Mouse (Mus musculus) lung, postnatal 0 days (tissue): ENCODE results near the gene Ccdc39. TPM values are rescaled to one million over a fixed set of nuclear protein-coding genes. Genes with fewer than 3 reads are reported as not detected.

Experiments used
- ATAC-seq: fragments of 200-750 bp; cut with Nextera tagmentation; 2 replicates; pipeline ENCODE4 v1.8.0; 2017; ENCODE audit warnings: moderate library complexity
- DNase-seq: peaks from one replicate; pipeline ENCODE4 v3.0.0-alpha.2; 2016; ENCODE audit warnings: low spot score
- H3K27ac ChIP-seq: fragments of 300-500 bp; sonication (generic); 2 replicates; pipeline ENCODE4 v1.5.1; 2014; ENCODE audit warnings: antibody characterized with exemption, mild to moderate bottlenecking, low read length, mixed read lengths
- H3K27me3 ChIP-seq: fragments of 300-500 bp; sonication (generic); replicated peaks from 2 replicates; pipeline ENCODE4 v1.6.1; 2014; ENCODE audit warnings: low read length, mixed read lengths; ENCODE audit not compliant: insufficient read depth
- H3K36me3 ChIP-seq: fragments of 300-500 bp; sonication (generic); 2 replicates; pipeline ENCODE4 v1.6.1; 2014; ENCODE audit warnings: low read length, mixed read lengths; ENCODE audit not compliant: insufficient read depth
- H3K4me1 ChIP-seq: fragments of 300-500 bp; sonication (generic); 2 replicates; pipeline ENCODE4 v1.6.1; 2014; ENCODE audit warnings: antibody characterized with exemption, low read depth, low read length, mixed read lengths; ENCODE audit not compliant: insufficient read depth
- H3K4me2 ChIP-seq: fragments of 300-500 bp; sonication (generic); replicated peaks from 2 replicates; pipeline ENCODE4 v1.6.1; 2014; ENCODE audit warnings: low read depth, mild to moderate bottlenecking, low read length, moderate library complexity, mixed read lengths
- H3K4me3 ChIP-seq: fragments of 300-500 bp; sonication (generic); 2 replicates; pipeline ENCODE4 v1.5.1; 2014; ENCODE audit warnings: low read depth, low read length
- H3K9ac ChIP-seq: fragments of 300-500 bp; sonication (generic); replicated peaks from 2 replicates; pipeline ENCODE4 v1.6.1; 2014; ENCODE audit warnings: low read depth, mild to moderate bottlenecking
- H3K9me3 ChIP-seq: fragments of 300-500 bp; sonication (generic); 2 replicates; pipeline ENCODE4 v1.6.1; 2016; ENCODE audit warnings: low read length, mixed read lengths
- CTCF ChIP-seq: IDR thresholded peaks from 2 replicates; pipeline ENCODE4 v1.5.1; 2016; ENCODE audit warnings: antibody characterized with exemption, mild to moderate bottlenecking
- EP300 ChIP-seq: IDR thresholded peaks from 2 replicates; pipeline ENCODE4 v1.6.1; 2016; ENCODE audit warnings: antibody characterized with exemption, mild to moderate bottlenecking, control low read depth
- WGBS: fragments of 180-500 bp; shearing (Covaris S2); extraction: QIAGEN DNeasy Blood & Tissue Kit; methylation state at CpG from one replicate; pipeline ENCODE4 v1.1.7; 2014; 5-methylcytosine and 5-hydroxymethylcytosine counted together
- polyA plus RNA-seq: library from polyadenylated mRNA; unstranded; fragments of >200 nt; fragmentation: Nextera tagmentation; extraction: Ambion mirVana; gene quantifications from 2 replicates; pipeline ENCODE4 v1.2.1, GENCODE M21; 2015

Ccdc39 gene
- polyA plus RNA-seq, 1 experiment from 2014 or later = 6.4 TPM

DNA sequence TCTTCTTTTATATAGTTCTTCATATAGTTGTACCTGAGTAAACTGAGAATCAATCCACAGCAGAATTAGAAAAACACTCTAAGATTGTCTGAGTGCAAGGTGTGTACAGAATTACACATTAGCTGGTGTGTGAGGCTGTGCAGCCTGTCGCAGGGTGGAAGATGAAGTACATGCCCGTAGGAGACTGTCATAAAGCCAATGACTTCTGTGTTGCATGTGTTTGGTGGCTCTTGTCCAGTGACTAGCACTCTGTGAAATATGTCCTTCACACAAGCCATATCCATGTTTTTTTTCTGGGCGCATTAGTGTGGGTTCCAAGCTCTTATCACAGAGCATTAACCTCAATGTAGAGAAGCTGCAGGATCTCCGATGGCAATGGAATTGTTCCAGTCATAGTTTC lies 6.7 kb upstream of the Ccdc39 start:
- no peak overlapping the region for H3K9ac ChIP-seq
- no peaks in the 10 kb centered on the region for H3K36me3 ChIP-seq
- no peak overlapping the region for H3K4me3 ChIP-seq
- no peaks in the 10 kb centered on the region for H3K4me1 ChIP-seq
- TF ChIP-seq EP300 (no peak), CTCF (no peak)
- ATAC-seq (no peak), DNase-seq (no peak)
- H3K9me3 ChIP-seq = no peaks in the 10 kb centered on the region
- no peak overlapping the region for H3K4me2 ChIP-seq
- no peak overlapping the region for H3K27ac ChIP-seq
- 83% methylated on average over 4 of the region's 4 CpGs for WGBS
- H3K27me3 ChIP-seq = no peaks in the 10 kb centered on the region

DNA sequence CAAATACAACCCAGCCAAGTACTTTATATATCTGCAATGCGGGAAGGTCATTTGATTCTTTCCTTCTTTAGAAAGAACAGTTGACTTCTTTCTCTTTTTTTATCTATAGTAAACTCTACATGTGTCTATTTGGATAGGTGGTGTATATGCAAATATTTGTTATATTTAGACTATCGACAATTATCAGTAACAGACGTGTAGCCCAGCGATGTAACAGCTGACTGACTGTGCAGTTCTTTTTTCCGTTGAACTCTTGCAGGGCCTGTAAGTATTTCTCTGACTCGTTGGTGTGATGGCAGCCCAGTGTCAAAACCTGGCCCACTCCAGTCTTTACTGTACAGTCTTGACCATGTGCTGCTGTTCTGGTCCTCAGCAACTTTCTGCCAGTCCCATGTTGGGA lies 2.5 kb upstream of the Ccdc39 start:
- no peak overlapping the region for H3K4me3 ChIP-seq
- no peak for DNase-seq
- H3K4me2 ChIP-seq = no peak overlapping the region
- 61% methylated on average over 6 of the region's 6 CpGs for WGBS
- H3K27ac ChIP-seq = no peak overlapping the region
- no peak overlapping the region for H3K9ac ChIP-seq
- H3K36me3 ChIP-seq = no peaks in the 10 kb centered on the region
- no peaks in the 10 kb centered on the region for H3K4me1 ChIP-seq
- no peaks in the 10 kb centered on the region for H3K27me3 ChIP-seq
- no peak for TF ChIP-seq EP300
- no peak for TF ChIP-seq CTCF
- ATAC-seq = no peak
- H3K9me3 ChIP-seq = no peaks in the 10 kb centered on the region

DNA sequence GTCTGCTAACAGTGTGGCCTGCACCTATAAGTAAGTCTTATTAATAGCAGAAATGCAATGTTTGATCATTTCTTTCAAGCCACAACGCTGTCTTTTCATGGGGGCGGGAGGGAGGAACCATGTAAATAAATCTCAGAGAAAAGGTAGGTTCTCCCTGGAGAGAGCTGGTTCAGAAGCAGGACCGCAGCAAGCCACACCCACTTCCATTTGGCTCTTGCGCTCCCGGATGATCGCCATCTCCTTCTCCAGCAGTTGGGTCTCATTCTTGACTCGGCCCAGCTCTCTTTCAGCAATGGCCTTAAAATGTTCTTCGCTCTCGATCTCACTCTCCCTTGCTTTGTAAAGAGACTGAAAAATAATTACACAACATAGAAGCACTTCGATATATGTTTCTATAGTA lies 5.2 kb downstream of the Ccdc39 start:
- TF ChIP-seq EP300 = no peak
- TF ChIP-seq CTCF = no peak
- no peak overlapping the region for H3K9ac ChIP-seq
- 38% methylated on average over 10 of the region's 10 CpGs for WGBS
- H3K4me2 ChIP-seq = peak overlapping the region; percentile 22; the same call in 1 of the 2 replicates
- H3K27ac ChIP-seq = no peak overlapping the region
- 0 out of 2 replicates have a peak overlapping the region, but pooled peaks have one; percentile 3 for H3K4me3 ChIP-seq
- ATAC-seq = no peak
- no peaks in the 10 kb centered on the region for H3K9me3 ChIP-seq
- no peaks in the 10 kb centered on the region for H3K36me3 ChIP-seq
- H3K27me3 ChIP-seq = no peaks in the 10 kb centered on the region
- DNase-seq = no peak
- no peaks in the 10 kb centered on the region for H3K4me1 ChIP-seq

DNA sequence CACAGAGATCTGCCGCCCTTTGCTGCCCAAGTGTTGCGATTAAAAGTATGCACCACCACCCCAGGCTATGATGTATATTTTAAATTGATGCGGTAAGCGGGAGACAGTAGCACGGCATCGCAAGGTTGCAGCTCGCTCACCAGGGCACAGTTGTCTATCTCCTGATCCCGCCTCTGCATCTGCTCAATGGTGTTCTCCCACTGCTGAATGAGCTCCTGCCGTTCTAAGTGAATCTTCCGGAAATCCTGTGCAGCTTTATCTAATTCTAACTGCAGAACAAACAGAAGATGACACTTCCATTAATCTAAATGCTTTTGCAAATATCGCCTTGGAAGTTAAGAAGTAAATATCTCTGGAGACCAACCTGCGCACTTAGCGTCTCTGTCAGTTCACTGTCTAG lies 7.5 kb downstream of the Ccdc39 start:
- ATAC-seq = no peak
- no peaks in the 10 kb centered on the region for H3K27me3 ChIP-seq
- H3K4me2 ChIP-seq = no peak overlapping the region
- DNase-seq = no peak
- no peak overlapping the region for H3K4me3 ChIP-seq
- TF ChIP-seq CTCF (no peak), EP300 (no peak)
- no peaks in the 10 kb centered on the region for H3K9me3 ChIP-seq
- no peaks in the 10 kb centered on the region for H3K4me1 ChIP-seq
- H3K36me3 ChIP-seq = no peaks in the 10 kb centered on the region
- WGBS = 76% methylated on average over 13 of the region's 13 CpGs
- no peak overlapping the region for H3K27ac ChIP-seq
- no peak overlapping the region for H3K9ac ChIP-seq

DNA sequence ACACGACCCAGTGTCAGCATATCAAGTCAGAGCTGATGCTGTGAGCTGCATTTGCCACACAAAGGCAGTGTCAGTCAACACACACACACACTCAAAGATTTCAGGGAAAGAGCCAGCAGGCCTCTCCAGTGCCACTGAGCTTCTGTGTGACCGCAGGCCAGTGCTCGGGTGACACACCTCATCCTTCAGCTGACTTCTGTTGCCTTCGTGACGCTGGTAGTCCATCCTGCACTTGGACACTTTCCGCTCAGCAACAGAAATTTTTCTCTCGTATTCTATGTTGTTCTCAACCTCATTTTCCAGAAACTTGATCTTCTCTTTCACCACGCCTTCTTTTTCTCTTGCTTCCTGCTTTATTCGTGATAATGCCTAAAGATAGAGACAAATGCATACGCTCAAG lies 11.8 kb downstream of the Ccdc39 start:
- Histone ChIP-seq H3K36me3 (no peaks in the 10 kb centered on the region), H3K9ac (no peak overlapping the region), H3K4me1 (no peaks in the 10 kb centered on the region), H3K27me3 (no peaks in the 10 kb centered on the region), H3K4me2 (no peak overlapping the region), H3K27ac (no peak overlapping the region), H3K4me3 (no peak overlapping the region), H3K9me3 (no peaks in the 10 kb centered on the region)
- TF ChIP-seq EP300 = no peak
- no peak for TF ChIP-seq CTCF
- no peak for ATAC-seq
- DNase-seq = no peak
- 75% methylated on average over 10 of the region's 10 CpGs for WGBS

DNA sequence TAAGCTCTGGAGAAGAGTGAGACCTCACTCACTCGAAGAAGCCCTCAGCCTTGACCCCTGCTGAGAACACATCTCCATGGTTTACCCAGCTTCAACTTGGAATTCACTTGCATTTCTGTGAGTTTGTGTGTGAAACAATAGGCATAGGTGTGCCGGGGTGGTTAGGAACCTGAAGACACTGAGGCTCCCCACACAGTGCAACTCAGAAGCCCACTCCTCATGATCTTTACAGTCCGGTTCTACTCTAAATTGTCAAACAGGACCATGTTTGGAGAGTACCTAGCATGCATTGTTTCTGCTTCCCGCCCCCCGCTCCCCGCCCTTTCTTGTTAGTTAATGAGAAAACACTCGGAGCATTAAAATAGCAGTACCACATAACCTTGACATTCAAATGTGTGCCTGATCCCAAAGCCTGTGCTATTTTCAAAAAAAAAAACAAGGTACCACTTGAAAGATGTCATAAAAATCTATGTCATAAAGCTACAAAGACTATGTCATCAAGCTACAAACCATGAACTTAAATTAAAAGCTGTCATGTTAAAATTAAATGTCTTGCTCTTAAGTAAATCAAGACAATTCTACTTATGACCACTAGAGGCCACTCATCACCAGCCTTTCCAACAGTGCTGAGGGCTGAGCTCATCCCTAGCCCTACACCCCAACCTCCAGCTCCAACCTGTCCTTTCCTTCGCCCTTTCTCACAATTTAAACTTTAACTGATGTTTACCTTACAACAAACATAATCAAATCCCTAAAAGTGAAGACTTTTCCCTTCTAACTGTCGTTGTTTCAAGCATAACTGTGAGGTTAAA lies 19.8 kb downstream of the Ccdc39 start:
- DNase-seq = peak; percentile 85
- peak; percentile 84 for TF ChIP-seq CTCF
- TF ChIP-seq EP300 = no peak
- no peak overlapping the region for H3K27ac ChIP-seq
- H3K4me2 ChIP-seq = no peak overlapping the region
- no peaks in the 10 kb centered on the region for H3K9me3 ChIP-seq
- 37% methylated on average over 9 of the region's 9 CpGs for WGBS
- H3K36me3 ChIP-seq = no peaks in the 10 kb centered on the region
- H3K27me3 ChIP-seq = no peaks in the 10 kb centered on the region
- H3K4me3 ChIP-seq = no peak overlapping the region
- H3K4me1 ChIP-seq = no peaks in the 10 kb centered on the region
- H3K9ac ChIP-seq = no peak overlapping the region
- 0 out of 2 replicates have a peak, but pooled peaks have one; percentile 35 for ATAC-seq
